Mouse (Mus musculus): ENCODE measurements around the gene Ptgis. TPM values are rescaled to one million over a fixed set of nuclear protein-coding genes. Genes with fewer than 3 reads are reported as not detected.

The Ptgis gene
- polyA plus RNA-seq, 1 experiment from 2014 or later = 4.9 TPM

- Histone ChIP-seq H3K27me3 (ENCODE audit: control insufficient read depth, insufficient read depth, low read length) (peaks cover 22% of the 10 kb centered on the region), H3K36me3 (replicated peaks; ENCODE audit: control insufficient read depth, insufficient read depth) (no peaks in the 10 kb centered on the region), H3K4me3 (replicated peaks; ENCODE audit: low read length) (peak overlapping the region; percentile 41), H3K9ac (peak overlapping the region; percentile 72), H3K4me1 (replicated peaks; ENCODE audit: control insufficient read depth, insufficient read depth, low read length) (peaks cover 13% of the 10 kb centered on the region), H3K27ac (no peak overlapping the region), H3K9me3 (ENCODE audit: control insufficient read depth, low read length) (no peaks in the 10 kb centered on the region), H3K4me2 (replicated peaks) (peak overlapping the region; percentile 72)
- peak; percentile 49 for ATAC-seq (ENCODE audit: low FRiP score)
- DNase-seq (ENCODE audit: low spot score) = no peak
- WGBS = under 1% methylated on average over 50 of the region's 91 CpGs
These were observed 50.9 kb downstream of the Ptgis start for GRCm38 (mm10) chr2:167189291-167190075.

- Histone ChIP-seq H3K9me3 (ENCODE audit: control insufficient read depth, low read length) (no peaks in the 10 kb centered on the region), H3K27me3 (ENCODE audit: control insufficient read depth, insufficient read depth, low read length) (peaks cover 22% of the 10 kb centered on the region), H3K4me1 (replicated peaks; ENCODE audit: control insufficient read depth, insufficient read depth, low read length) (peaks cover 17% of the 10 kb centered on the region), H3K36me3 (replicated peaks; ENCODE audit: control insufficient read depth, insufficient read depth) (no peaks in the 10 kb centered on the region), H3K27ac (no peak overlapping the region), H3K4me3 (replicated peaks; ENCODE audit: low read length) (peak overlapping the region; percentile 41), H3K9ac (0 out of 2 replicates have a peak overlapping the region, but pooled peaks have one; percentile 72), H3K4me2 (replicated peaks) (peak overlapping the region; percentile 72)
- DNase-seq (ENCODE audit: low spot score) = no peak
- 15% methylated on average over 64 of the region's 83 CpGs for WGBS
- ATAC-seq (ENCODE audit: low FRiP score) = peak; percentile 1; the same call in 1 of the 2 replicates
These were observed 51.8 kb downstream of the Ptgis start for GRCm38 (mm10) chr2:167188315-167189207.

GRCm38 (mm10) chr2:167187119-167187518 lies 53.3 kb downstream of the Ptgis start:
- no peaks in the 10 kb centered on the region for H3K9me3 ChIP-seq (ENCODE audit: control insufficient read depth, low read length)
- no peak overlapping the region for H3K9ac ChIP-seq
- DNase-seq (ENCODE audit: low spot score) (no peak), ATAC-seq (ENCODE audit: low FRiP score) (no peak)
- H3K27ac ChIP-seq = no peak overlapping the region
- no peak overlapping the region for H3K4me2 ChIP-seq (replicated peaks)
- H3K4me1 ChIP-seq (replicated peaks; ENCODE audit: control insufficient read depth, insufficient read depth, low read length) = peaks cover 17% of the 10 kb centered on the region
- H3K36me3 ChIP-seq (replicated peaks; ENCODE audit: control insufficient read depth, insufficient read depth) = peaks cover 4% of the 10 kb centered on the region; the same call in 1 of the 2 replicates
- no peak overlapping the region for H3K4me3 ChIP-seq (replicated peaks; ENCODE audit: low read length)
- 83% methylated on average over 5 of the region's 5 CpGs for WGBS
- peaks cover 22% of the 10 kb centered on the region for H3K27me3 ChIP-seq (ENCODE audit: control insufficient read depth, insufficient read depth, low read length)

GRCm38 (mm10) chr2:167186544-167186943 lies 53.9 kb downstream of the Ptgis start:
- ATAC-seq (ENCODE audit: low FRiP score) (no peak), DNase-seq (ENCODE audit: low spot score) (no peak)
- H3K27me3 ChIP-seq (ENCODE audit: control insufficient read depth, insufficient read depth, low read length) = peaks cover 22% of the 10 kb centered on the region
- H3K9me3 ChIP-seq (ENCODE audit: control insufficient read depth, low read length) = no peaks in the 10 kb centered on the region
- no peak overlapping the region for H3K9ac ChIP-seq
- H3K36me3 ChIP-seq (replicated peaks; ENCODE audit: control insufficient read depth, insufficient read depth) = peaks cover 4% of the 10 kb centered on the region; the same call in 1 of the 2 replicates
- H3K4me2 ChIP-seq (replicated peaks) = no peak overlapping the region
- H3K27ac ChIP-seq = no peak overlapping the region
- H3K4me3 ChIP-seq (replicated peaks; ENCODE audit: low read length) = no peak overlapping the region
- WGBS = 58% methylated on average over 10 of the region's 10 CpGs
- H3K4me1 ChIP-seq (replicated peaks; ENCODE audit: control insufficient read depth, insufficient read depth, low read length) = peaks cover 17% of the 10 kb centered on the region

GRCm38 (mm10) chr2:167186003-167186402 lies 54.4 kb downstream of the Ptgis start:
- Histone ChIP-seq H3K9me3 (ENCODE audit: control insufficient read depth, low read length) (no peaks in the 10 kb centered on the region), H3K4me1 (replicated peaks; ENCODE audit: control insufficient read depth, insufficient read depth, low read length) (peaks cover 17% of the 10 kb centered on the region), H3K36me3 (replicated peaks; ENCODE audit: control insufficient read depth, insufficient read depth) (peaks cover 4% of the 10 kb centered on the region; the same call in 1 of the 2 replicates), H3K4me3 (replicated peaks; ENCODE audit: low read length) (no peak overlapping the region), H3K27me3 (ENCODE audit: control insufficient read depth, insufficient read depth, low read length) (peaks cover 22% of the 10 kb centered on the region), H3K9ac (peak overlapping the region; percentile 19; the same call in 1 of the 2 replicates), H3K27ac (no peak overlapping the region), H3K4me2 (replicated peaks) (no peak overlapping the region)
- DNase-seq (ENCODE audit: low spot score) (no peak), ATAC-seq (ENCODE audit: low FRiP score) (no peak)
- 58% methylated on average over 13 of the region's 13 CpGs for WGBS

GRCm38 (mm10) chr2:167185432-167185831 lies 55.0 kb downstream of the Ptgis start:
- no peak overlapping the region for H3K4me2 ChIP-seq (replicated peaks)
- H3K9me3 ChIP-seq (ENCODE audit: control insufficient read depth, low read length) = no peaks in the 10 kb centered on the region
- no peak overlapping the region for H3K27ac ChIP-seq
- peaks cover 13% of the 10 kb centered on the region for H3K4me1 ChIP-seq (replicated peaks; ENCODE audit: control insufficient read depth, insufficient read depth, low read length)
- H3K27me3 ChIP-seq (ENCODE audit: control insufficient read depth, insufficient read depth, low read length) = peaks cover 22% of the 10 kb centered on the region
- ATAC-seq (ENCODE audit: low FRiP score) (no peak), DNase-seq (ENCODE audit: low spot score) (no peak)
- WGBS = 89% methylated on average over 2 of the region's 2 CpGs
- no peak overlapping the region for H3K9ac ChIP-seq
- no peak overlapping the region for H3K4me3 ChIP-seq (replicated peaks; ENCODE audit: low read length)
- peaks cover 4% of the 10 kb centered on the region; the same call in 1 of the 2 replicates for H3K36me3 ChIP-seq (replicated peaks; ENCODE audit: control insufficient read depth, insufficient read depth)

GRCm38 (mm10) chr2:167181662-167182389 lies 58.6 kb downstream of the Ptgis start:
- H3K4me3 ChIP-seq (replicated peaks; ENCODE audit: low read length) = no peak overlapping the region

GRCm38 (mm10) chr2:167181096-167181495 lies 59.3 kb downstream of the Ptgis start:
- 83% methylated on average over 8 of the region's 8 CpGs for WGBS
- H3K4me2 ChIP-seq (replicated peaks) = no peak overlapping the region
- no peak for ATAC-seq (ENCODE audit: low FRiP score)

More at GRCm38 (mm10) chr2:167181662-167182389, 58.6 kb downstream of the Ptgis start:
- Histone ChIP-seq H3K9me3 (ENCODE audit: control insufficient read depth, low read length) (no peaks in the 10 kb centered on the region), H3K4me1 (replicated peaks; ENCODE audit: control insufficient read depth, insufficient read depth, low read length) (peaks cover 10% of the 10 kb centered on the region; the same call in 1 of the 2 replicates), H3K27ac (no peak overlapping the region), H3K27me3 (ENCODE audit: control insufficient read depth, insufficient read depth, low read length) (no peaks in the 10 kb centered on the region), H3K9ac (no peak overlapping the region), H3K4me2 (replicated peaks) (no peak overlapping the region), H3K36me3 (replicated peaks; ENCODE audit: control insufficient read depth, insufficient read depth) (peaks cover 4% of the 10 kb centered on the region; the same call in 1 of the 2 replicates)
- ATAC-seq (ENCODE audit: low FRiP score) = no peak
- no peak for DNase-seq (ENCODE audit: low spot score)
- WGBS = 89% methylated on average over 14 of the region's 14 CpGs

More at GRCm38 (mm10) chr2:167181096-167181495, 59.3 kb downstream of the Ptgis start:
- DNase-seq (ENCODE audit: low spot score) = no peak
- no peaks in the 10 kb centered on the region for H3K9me3 ChIP-seq (ENCODE audit: control insufficient read depth, low read length)
- 0 out of 2 replicates have a peak, but pooled peaks cover 5% of the 10 kb centered on the region for H3K4me1 ChIP-seq (replicated peaks; ENCODE audit: control insufficient read depth, insufficient read depth, low read length)
- H3K9ac ChIP-seq = no peak overlapping the region
- no peaks in the 10 kb centered on the region for H3K27me3 ChIP-seq (ENCODE audit: control insufficient read depth, insufficient read depth, low read length)
- no peak overlapping the region for H3K27ac ChIP-seq
- H3K36me3 ChIP-seq (replicated peaks; ENCODE audit: control insufficient read depth, insufficient read depth) = peaks cover 4% of the 10 kb centered on the region; the same call in 1 of the 2 replicates
- H3K4me3 ChIP-seq (replicated peaks; ENCODE audit: low read length) = no peak overlapping the region
